Mouse (Mus musculus): ENCODE measurements at regions not wholly inside any gene's neighbourhood (a gene's known extent, or its start where the extent isn't known, plus 50 kb on each side); places are given as distances from the start of the nearest gene placed in this dataset.

DNA sequence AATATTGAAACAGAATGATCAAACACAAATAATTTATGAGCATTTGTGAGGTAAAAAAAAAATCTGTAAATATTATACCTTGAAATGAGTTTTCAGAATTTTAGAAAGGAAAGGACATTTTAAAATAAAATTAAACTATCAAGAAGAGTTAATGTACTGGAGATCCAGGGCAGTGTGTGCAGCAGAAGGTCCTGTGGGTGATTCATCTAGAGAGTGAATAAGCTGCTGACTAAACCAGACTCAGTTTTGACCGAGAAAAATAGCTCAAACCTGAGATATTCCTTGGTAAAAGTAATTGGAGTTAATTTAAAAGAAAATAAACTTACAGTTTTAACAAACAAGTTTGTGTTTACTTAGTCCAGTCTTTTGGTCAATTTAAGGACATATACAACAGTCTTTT is 1118.6 kb upstream of the Celf2 start:
- Histone ChIP-seq H3K36me3 (ENCODE audit: control insufficient read depth, insufficient read depth, low read length) (no peaks in the 10 kb centered on the region), H3K4me1 (ENCODE audit: control insufficient read depth, insufficient read depth, low read length) (no peaks in the 10 kb centered on the region), H3K4me3 (ENCODE audit: insufficient read depth, low read depth, low read length) (no peak overlapping the region), H3K27ac (ENCODE audit: insufficient read depth, low read depth, low read length) (no peak overlapping the region), H3K27me3 (replicated peaks; ENCODE audit: control insufficient read depth, insufficient read depth, low read length) (no peaks in the 10 kb centered on the region)
- no peak for DNase-seq
- no peak for TF ChIP-seq CTCF (conservative IDR thresholded peaks at IDR 0.05; ENCODE audit: insufficient read depth, insufficient read length, low read depth, low read length)
- TF ChIP-seq POLR2A (IDR thresholded peaks at IDR 0.05; ENCODE audit: low read depth, low read length) = no peak
- WGBS = 64% methylated on average over 1 of the region's 1 CpGs

DNA sequence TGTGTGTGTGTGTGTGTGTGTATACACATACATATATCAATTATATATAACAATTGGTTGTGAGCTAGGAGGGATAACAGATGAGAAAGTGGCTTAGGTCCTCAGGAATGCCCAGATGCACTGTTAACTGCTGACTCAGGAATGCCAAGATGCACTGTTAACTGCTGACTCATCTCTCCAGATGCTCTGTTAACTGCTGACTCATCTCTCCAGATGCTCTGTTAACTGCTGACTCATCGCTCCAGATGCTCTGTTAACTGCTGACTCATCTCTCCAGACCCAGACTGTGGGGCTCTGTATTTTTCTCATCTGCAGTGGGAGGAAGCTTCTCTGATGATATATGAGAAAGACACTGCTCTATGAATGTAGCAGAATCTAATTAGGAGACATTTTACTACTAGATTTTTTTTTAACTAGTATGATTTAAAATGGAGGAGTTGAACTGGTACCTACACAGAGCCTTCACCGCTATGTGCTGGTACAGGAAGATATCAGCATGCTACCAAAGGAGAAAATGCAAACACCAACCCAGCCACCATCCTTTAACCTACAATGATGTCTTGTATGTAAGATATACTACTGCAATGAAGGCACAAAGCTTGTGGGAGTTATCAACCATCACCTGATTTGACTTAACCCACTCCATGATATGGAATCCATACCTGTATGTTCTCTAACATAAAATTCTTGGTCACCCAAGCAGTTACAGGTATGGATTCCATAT is 1119.3 kb upstream of the Celf2 start:
- no peak overlapping the region for H3K27ac ChIP-seq (ENCODE audit: insufficient read depth, low read depth, low read length)
- TF ChIP-seq POLR2A (IDR thresholded peaks at IDR 0.05; ENCODE audit: low read depth, low read length) (no peak), CTCF (conservative IDR thresholded peaks at IDR 0.05; ENCODE audit: insufficient read depth, insufficient read length, low read depth, low read length) (no peak)
- WGBS = 93% methylated on average over 2 of the region's 2 CpGs
- H3K4me1 ChIP-seq (ENCODE audit: control insufficient read depth, insufficient read depth, low read length) = no peaks in the 10 kb centered on the region
- H3K4me3 ChIP-seq (ENCODE audit: insufficient read depth, low read depth, low read length) = no peak overlapping the region
- DNase-seq = no peak
- H3K36me3 ChIP-seq (ENCODE audit: control insufficient read depth, insufficient read depth, low read length) = no peaks in the 10 kb centered on the region
- H3K27me3 ChIP-seq (replicated peaks; ENCODE audit: control insufficient read depth, insufficient read depth, low read length) = no peaks in the 10 kb centered on the region

DNA sequence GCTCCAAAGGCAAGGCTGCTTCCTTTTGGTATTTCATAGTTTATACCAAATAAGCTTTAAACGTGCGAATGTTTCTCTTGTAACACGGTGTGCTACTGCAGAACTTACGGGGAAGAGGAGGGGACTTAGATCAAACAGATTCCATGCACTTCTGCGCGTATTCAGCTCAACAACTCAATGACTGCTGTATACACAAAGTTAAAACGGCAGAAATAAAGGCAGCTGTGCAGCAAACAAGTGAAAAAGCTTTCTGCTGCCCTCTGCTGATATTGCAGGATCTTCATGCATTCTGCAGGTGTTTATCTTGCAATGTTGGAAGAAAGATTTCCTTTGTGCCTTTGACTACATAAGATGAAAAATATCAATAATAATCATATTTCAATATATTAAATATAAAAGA is 1128.7 kb upstream of the Celf2 start:
- WGBS = 41% methylated on average over 7 of the region's 7 CpGs
- DNase-seq = no peak
- H3K27me3 ChIP-seq (replicated peaks; ENCODE audit: control insufficient read depth, insufficient read depth, low read length) = no peaks in the 10 kb centered on the region
- no peaks in the 10 kb centered on the region for H3K36me3 ChIP-seq (ENCODE audit: control insufficient read depth, insufficient read depth, low read length)
- no peak overlapping the region for H3K4me3 ChIP-seq (ENCODE audit: insufficient read depth, low read depth, low read length)
- H3K27ac ChIP-seq (ENCODE audit: insufficient read depth, low read depth, low read length) = no peak overlapping the region
- H3K4me1 ChIP-seq (ENCODE audit: control insufficient read depth, insufficient read depth, low read length) = no peaks in the 10 kb centered on the region
- TF ChIP-seq CTCF (conservative IDR thresholded peaks at IDR 0.05; ENCODE audit: insufficient read depth, insufficient read length, low read depth, low read length) (no peak), POLR2A (IDR thresholded peaks at IDR 0.05; ENCODE audit: low read depth, low read length) (no peak)

DNA sequence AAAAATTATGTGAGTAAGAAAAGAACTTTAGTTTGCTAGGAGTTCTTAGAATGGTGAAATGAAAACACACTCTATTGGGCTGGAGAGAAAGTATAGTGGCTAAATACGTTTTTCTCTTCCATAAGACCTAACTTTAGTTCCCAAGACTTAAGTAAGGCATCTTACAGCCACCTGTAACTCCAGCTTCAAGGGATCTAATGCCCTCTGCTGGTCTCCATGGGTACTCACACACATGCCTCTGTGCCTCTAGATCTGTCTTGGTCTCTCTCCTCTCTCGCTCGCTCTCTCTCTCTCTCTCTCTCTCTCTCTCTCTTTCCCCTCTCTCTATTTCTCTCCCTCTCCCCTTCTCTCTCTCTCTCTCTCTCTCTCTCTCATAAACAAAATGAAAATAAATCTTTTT is 1129.9 kb upstream of the Celf2 start:
- TF ChIP-seq CTCF (conservative IDR thresholded peaks at IDR 0.05; ENCODE audit: insufficient read depth, insufficient read length, low read depth, low read length) (peak; percentile 48), POLR2A (IDR thresholded peaks at IDR 0.05; ENCODE audit: low read depth, low read length) (no peak)
- 53% methylated on average over 3 of the region's 3 CpGs for WGBS
- no peak overlapping the region for H3K4me3 ChIP-seq (ENCODE audit: insufficient read depth, low read depth, low read length)
- no peaks in the 10 kb centered on the region for H3K27me3 ChIP-seq (replicated peaks; ENCODE audit: control insufficient read depth, insufficient read depth, low read length)
- no peak overlapping the region for H3K27ac ChIP-seq (ENCODE audit: insufficient read depth, low read depth, low read length)
- H3K36me3 ChIP-seq (ENCODE audit: control insufficient read depth, insufficient read depth, low read length) = no peaks in the 10 kb centered on the region
- peak; percentile 12 for DNase-seq
- no peaks in the 10 kb centered on the region for H3K4me1 ChIP-seq (ENCODE audit: control insufficient read depth, insufficient read depth, low read length)

DNA sequence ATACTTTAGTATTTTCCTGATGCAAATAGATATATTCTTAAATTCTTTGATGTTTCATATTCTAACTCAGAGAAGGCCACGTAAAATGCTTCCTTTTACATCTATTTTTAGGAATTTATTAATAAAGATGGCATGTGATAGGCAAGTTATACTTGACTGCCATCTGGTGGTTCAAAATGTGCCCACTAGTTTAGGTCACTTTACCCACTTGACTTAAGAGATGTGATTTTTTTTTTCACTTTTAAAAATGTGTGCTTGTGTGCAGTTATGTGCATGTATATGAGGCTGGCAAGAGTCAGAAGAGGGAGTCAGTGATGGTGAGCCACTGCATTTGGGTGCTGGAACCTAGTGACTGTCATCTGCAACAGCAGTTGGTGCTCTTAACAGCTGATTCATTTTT is 1136.1 kb upstream of the Celf2 start:
- no peak overlapping the region for H3K27ac ChIP-seq (ENCODE audit: insufficient read depth, low read depth, low read length)
- H3K4me3 ChIP-seq (ENCODE audit: insufficient read depth, low read depth, low read length) = no peak overlapping the region
- H3K4me1 ChIP-seq (ENCODE audit: control insufficient read depth, insufficient read depth, low read length) = no peaks in the 10 kb centered on the region
- no peak for DNase-seq
- H3K36me3 ChIP-seq (ENCODE audit: control insufficient read depth, insufficient read depth, low read length) = no peaks in the 10 kb centered on the region
- H3K27me3 ChIP-seq (replicated peaks; ENCODE audit: control insufficient read depth, insufficient read depth, low read length) = no peaks in the 10 kb centered on the region
- TF ChIP-seq CTCF (conservative IDR thresholded peaks at IDR 0.05; ENCODE audit: insufficient read depth, insufficient read length, low read depth, low read length) (no peak), POLR2A (IDR thresholded peaks at IDR 0.05; ENCODE audit: low read depth, low read length) (no peak)
- 18% methylated on average over 1 of the region's 1 CpGs for WGBS

DNA sequence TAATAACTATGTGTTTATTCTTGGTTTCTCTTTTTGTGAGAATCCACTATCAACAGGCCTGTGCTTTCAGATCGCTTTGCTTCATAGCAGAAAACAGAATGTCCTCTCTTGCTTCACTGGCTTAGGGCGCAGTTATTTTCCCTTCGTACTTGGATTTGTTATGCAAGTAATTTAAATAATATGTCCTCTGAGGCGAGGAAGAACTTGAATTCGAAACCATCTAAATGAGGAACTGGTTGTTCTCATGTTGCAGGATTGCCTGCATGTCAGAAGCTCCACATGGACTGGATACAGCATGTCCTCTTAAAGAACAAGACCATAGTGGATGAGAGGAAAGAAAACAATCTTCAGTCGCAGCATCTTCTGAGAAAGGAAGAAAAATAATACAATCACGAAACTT is 1151.2 kb upstream of the Celf2 start:
- no peak for TF ChIP-seq CTCF (conservative IDR thresholded peaks at IDR 0.05; ENCODE audit: insufficient read depth, insufficient read length, low read depth, low read length)
- no peak for TF ChIP-seq POLR2A (IDR thresholded peaks at IDR 0.05; ENCODE audit: low read depth, low read length)
- no peaks in the 10 kb centered on the region for H3K36me3 ChIP-seq (ENCODE audit: control insufficient read depth, insufficient read depth, low read length)

DNA sequence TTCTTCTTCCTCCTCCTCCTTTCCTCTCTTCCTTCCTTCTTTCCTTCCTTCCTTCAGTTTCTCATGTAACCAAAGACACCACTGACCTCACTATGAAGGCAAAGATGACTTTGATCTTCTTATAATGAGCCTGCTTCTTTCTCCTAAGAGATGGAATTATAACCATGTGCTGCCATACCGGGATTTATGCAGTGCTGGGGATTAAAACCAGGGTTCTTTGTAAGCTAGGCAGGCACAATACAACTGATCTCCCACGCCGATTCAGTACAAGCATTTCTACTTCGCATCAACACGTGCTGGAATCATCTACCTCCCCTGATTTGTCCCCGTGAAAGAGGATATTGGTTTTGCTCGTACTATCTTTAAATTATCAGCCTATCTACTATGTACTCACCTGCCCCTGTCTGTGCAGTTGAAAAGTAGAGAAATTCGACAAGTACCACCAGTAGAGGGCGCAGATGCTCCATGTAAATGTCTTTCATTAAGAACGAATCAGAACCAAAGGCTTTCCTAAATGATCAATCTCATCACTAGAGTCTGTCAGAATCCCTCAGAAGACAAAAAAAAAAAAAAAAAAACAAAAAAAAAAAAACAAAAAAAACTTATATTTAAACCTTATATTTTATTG is 1164.5 kb upstream of the Celf2 start:
- no peak overlapping the region for H3K27ac ChIP-seq (ENCODE audit: insufficient read depth, low read depth, low read length)
- H3K4me1 ChIP-seq (ENCODE audit: control insufficient read depth, insufficient read depth, low read length) = no peaks in the 10 kb centered on the region
- no peaks in the 10 kb centered on the region for H3K36me3 ChIP-seq (ENCODE audit: control insufficient read depth, insufficient read depth, low read length)
- TF ChIP-seq CTCF (conservative IDR thresholded peaks at IDR 0.05; ENCODE audit: insufficient read depth, insufficient read length, low read depth, low read length) = 0 out of 2 replicates have a peak, but pooled peaks have one; percentile 20
- TF ChIP-seq POLR2A (IDR thresholded peaks at IDR 0.05; ENCODE audit: low read depth, low read length) = no peak
- 13% methylated on average over 10 of the region's 10 CpGs for WGBS
- peak; percentile 58 for DNase-seq
- no peaks in the 10 kb centered on the region; the same call in 1 of the 2 replicates for H3K27me3 ChIP-seq (replicated peaks; ENCODE audit: control insufficient read depth, insufficient read depth, low read length)
- H3K4me3 ChIP-seq (ENCODE audit: insufficient read depth, low read depth, low read length) = no peak overlapping the region

More for the DNA sequence above, 1151.2 kb upstream of the Celf2 start:
- H3K27me3 ChIP-seq (replicated peaks; ENCODE audit: control insufficient read depth, insufficient read depth, low read length) = no peaks in the 10 kb centered on the region
- no peaks in the 10 kb centered on the region for H3K4me1 ChIP-seq (ENCODE audit: control insufficient read depth, insufficient read depth, low read length)
- no peak overlapping the region for H3K27ac ChIP-seq (ENCODE audit: insufficient read depth, low read depth, low read length)
- WGBS = 73% methylated on average over 7 of the region's 7 CpGs
- no peak for DNase-seq
- H3K4me3 ChIP-seq (ENCODE audit: insufficient read depth, low read depth, low read length) = no peak overlapping the region
